Mouse (Mus musculus): ENCODE results near the gene Cisd3.

GRCm38 (mm10) chr11:97677842-97678241 lies 7.8 kb upstream of the Cisd3 start:
- TF ChIP-seq POLR2A (IDR thresholded peaks at IDR 0.05; ENCODE audit: low read depth, low read length) (no peak), CTCF (IDR thresholded peaks at IDR 0.05; ENCODE audit: borderline replicate concordance, insufficient read depth, low read length) (no peak)
